Mouse (Mus musculus): ENCODE data around the gene Stag3.

Stag3 gene

DNA sequence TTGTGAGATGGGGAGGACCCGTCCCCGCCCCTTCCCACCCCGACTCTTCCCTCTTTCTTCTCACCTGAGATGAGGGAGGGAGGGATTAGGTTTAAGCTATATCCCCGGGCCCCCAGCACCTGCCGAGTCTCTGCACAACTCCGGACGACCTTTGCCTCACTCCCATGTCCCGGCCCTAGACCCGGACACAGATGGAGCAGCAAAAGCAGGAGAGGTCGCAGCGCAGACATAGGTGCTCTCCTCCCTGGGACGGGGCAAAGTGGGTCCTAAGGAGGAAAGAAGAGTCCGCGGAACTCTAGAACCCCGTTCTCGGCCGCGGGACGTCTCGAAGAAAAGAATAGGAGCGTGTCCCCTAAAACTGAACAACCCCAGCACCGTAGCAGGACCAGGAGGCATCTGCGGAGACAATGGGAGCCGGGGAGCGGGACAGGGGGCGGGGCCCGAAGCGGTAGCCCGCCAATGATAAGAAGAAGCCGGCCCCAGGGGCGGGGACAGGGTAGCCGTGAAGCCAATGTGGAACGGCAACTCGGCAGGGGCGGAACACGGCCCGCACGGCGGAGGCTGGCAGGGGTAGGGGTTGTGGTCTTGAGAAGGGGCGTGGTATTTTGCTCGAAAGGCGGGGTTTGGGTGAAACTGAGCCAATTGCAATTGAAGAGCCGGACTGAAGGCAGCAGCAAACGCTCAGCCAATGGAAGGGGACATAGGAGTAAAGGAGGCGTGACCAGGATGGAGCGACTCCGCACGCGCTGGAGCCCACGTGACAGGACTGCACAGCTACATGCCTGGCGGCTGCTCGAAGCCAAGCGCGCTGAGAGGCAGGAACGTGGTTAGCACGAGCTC is at the start of gene Stag3, which contains the start of the genes Gm43720 and Gpc2:
Gene Stag3, plus strand, starts transcription at position 656 of the 840 bp plus-strand sequence.
Gene Gm43720, minus strand, starts transcription at position 374 of the 840 bp plus-strand sequence.
Gene Gpc2, minus strand, starts transcription at position 421 of the 840 bp plus-strand sequence.
- no peak for DNase-seq (ENCODE audit: extremely low read depth, low read depth)

DNA sequence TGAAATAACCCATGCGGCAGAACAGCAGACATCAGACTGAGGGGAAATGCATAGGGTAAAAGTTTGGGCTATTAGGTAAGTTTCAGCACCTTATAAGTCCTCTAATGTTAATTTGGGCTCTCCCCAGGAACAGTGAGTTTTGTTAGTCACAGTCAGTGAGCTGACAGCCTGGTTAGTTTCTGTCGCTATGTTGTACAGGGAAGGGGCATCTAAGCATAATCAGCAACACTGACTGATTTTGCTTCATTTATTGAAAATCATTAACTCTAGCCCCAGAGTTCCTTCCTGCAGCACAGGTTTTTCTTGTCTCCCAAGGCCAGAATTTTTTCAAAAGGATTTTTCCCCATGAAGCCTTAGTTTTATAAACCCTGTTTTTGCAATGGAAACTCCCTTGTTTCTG is 46.3 kb upstream of the Stag3 start:
- no peak for DNase-seq (ENCODE audit: extremely low read depth, low read depth)

DNA sequence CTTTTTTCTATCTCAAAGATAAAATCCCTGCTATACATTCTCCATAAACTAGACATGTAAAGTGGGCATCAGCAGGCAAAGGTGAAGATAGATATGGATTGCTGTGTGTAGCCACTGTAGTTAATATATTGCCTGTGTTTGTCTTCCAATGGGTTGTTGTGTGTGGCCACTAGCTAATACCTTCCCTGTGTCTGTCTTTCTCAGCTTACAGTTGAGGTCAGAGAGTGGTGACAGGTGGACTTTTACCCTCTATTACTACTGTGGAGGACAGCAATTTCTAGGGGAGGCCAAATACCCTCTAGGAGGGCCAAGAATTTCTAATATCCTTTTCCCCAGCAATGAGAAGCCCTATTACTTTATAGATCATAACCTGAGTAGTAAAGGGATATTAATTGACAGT is 45.8 kb upstream of the Stag3 start:
- no peak for DNase-seq (ENCODE audit: extremely low read depth, low read depth)

DNA sequence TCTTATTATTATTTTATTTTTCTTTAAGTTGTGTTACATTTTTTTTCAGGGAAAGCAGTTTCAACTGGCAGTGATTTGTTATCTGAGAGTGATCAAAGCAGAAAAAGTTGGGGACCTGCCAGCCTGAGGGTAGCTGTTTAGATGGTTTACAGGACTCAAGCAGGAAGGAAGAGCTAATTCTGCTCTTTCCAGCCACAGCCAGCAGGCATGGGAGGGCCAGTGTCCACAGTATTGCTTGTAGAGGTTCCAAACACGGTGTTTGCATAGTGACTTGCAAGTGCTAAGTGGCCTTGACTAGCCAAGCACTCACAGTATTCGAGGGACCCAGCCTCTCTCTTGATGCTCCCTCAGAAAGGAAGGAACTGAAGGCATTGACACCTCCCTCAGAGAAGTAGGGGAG is 38.5 kb upstream of the Stag3 start:
- no peak for DNase-seq (ENCODE audit: extremely low read depth, low read depth)

DNA sequence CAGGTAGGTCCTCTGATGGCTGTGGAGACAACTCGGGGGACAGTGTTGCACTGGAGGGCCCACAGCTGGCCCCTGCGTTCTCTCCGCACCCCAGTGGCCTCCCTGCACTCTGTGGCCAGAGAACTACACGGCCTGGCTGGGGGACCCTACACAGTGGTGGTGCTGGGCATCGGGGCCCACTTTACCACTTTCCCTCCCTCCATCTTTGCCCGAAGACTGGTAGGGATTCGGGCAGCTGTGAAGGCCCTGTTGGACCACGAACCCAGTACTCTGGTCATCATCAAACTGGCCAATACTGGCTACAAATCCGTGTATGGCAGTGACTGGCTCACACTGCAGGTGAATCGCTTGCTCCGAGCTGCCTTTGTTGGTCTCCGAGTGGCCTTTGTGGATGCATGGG is 28.9 kb upstream of the Stag3 start:
- no peak for DNase-seq (ENCODE audit: extremely low read depth, low read depth)

DNA sequence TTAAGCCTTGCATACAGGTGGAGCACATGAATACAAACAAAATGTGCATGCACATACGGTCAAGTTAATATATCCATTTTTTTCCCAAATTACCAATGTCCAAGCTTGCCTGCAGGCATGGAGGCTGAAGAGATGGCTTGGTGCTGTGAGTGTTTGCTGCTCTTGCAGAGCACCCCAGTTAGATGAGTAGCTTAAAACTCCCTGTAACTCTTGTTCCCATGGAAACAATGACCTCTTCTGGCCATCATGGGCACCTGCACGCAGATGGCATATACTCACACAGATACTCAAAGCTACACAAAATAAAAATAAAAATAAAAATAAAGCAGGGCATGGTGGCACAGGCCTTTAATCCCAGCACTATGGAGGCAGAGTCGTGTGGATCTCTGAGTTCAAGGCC is 27.0 kb upstream of the Stag3 start:
- DNase-seq (ENCODE audit: extremely low read depth, low read depth) = no peak

DNA sequence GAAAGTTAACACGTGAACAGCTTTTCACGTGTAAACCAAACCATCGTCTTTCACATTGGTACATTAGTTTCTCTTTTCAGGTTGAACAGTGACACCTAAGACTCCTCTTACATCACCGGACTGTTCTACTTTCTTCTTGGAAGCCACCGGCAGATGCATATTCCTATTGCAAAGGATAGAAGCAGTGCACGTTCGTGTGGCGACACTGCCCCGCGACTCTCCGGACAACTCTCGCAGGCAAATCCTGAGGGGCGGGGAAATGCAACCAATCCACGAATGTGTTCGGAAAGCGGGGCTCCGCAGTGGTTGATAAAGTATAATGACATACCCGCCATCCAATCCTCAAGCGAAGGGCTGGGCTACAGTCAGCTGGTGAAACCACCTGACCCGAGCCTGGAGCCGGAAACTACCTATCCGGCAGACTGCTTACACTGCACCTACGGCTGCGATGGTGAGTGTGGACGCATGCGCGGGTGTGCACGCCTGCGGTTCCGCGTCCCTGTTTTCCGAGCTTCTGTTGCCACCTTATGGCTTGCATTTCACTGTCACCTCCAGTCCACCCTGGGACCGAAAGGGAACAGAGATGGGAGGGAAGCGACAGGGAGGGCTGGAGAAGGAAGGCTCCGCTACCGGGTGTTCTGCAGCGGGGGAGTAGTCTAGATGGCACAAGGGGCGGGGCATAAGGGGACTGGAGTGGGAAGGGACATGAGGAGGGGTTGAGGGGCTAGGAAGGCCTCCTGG is 24.5 kb upstream of the Stag3 start, which contains the start of gene Lamtor4:
Gene Lamtor4, plus strand, starts transcription at position 130 of the 741 bp plus-strand sequence.
- DNase-seq (ENCODE audit: extremely low read depth, low read depth) = peak; percentile 96

DNA sequence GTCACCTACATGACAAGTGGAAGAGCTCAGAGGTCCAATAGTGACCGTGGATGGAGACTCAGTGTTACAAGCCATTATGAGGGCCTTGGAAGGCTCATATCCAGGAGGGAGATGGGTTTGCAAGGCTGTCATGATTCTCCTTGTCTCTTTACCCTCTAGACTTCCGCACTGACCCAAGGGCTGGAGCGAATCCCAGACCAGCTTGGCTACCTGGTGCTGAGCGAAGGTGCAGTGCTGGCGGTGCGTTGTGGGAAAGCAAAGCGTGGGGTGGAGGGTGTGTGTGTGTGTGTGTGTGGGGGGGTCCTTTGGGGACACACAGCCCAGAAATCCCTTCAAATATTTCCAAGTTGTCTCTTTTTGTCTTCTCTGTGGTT is 24.0 kb upstream of the Stag3 start:
- DNase-seq (ENCODE audit: extremely low read depth, low read depth) = no peak

DNA sequence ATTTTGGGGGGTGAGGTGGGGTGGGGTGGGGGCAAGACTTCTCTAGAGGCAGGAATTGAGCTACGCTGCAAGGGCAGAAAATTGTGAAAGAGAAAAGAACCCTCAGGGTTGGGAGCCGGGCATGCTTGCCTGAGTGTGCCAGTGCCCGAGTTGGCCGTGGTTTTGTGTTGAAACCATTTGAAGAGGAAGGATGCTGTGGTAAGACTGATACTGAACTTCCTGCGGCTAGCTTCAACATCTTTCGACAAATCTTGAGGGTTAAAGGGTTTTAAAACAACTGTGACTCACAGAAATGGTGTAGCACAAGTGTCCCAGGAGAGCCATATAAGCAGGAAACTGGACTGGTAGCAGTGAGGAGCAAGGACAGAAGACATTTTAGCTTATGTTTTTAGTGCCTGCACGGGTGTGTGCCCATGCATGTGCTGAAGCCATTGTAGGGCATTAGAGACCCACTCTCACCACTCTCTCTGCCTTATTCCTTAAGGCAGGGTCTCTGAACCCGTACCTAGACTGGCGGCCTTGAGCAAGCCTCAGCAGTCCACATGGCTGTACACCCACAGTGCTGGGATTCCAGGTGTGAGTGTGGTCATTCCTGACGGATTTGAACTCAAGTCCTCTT is 23.0 kb upstream of the Stag3 start:
- DNase-seq (ENCODE audit: extremely low read depth, low read depth) = no peak

DNA sequence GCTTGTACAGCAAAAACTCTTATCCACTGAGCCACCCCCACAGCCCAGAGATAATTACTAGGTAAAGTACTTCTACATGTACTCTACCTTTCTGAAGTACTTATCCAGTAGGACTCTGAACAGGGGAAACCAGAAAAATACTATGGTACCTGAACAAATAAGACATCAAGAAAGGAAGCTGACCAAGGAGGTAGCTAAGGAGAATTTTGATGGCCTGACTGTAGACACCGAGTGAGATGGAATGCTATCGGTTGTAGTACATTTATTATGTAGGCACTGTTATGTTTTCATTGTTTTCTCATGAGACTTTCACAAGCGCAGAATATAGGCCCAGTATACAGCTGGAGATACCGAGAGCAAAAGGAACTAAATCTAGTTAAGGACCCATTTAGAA is 22.5 kb upstream of the Stag3 start:
- DNase-seq (ENCODE audit: extremely low read depth, low read depth) = no peak

DNA sequence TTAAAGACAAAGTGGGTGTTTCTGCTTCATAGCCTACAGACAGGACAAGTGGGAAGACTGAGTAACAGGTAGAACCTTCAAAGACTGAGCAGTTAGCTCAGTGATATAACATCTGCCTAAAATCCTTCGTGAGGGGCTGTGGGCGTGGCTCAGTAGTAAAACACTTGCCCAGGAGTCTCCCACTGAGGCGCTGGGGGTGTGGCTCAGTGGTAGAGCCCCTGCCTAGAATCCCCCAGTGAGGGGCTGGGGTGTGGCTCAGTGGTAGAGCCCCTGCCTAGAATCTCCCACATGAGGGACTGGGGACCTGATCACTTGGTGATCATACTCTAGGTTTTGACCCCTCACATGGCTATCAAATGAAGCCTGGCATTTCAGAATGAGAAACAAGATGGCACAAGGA is 22.0 kb upstream of the Stag3 start:
- no peak for DNase-seq (ENCODE audit: extremely low read depth, low read depth)

DNA sequence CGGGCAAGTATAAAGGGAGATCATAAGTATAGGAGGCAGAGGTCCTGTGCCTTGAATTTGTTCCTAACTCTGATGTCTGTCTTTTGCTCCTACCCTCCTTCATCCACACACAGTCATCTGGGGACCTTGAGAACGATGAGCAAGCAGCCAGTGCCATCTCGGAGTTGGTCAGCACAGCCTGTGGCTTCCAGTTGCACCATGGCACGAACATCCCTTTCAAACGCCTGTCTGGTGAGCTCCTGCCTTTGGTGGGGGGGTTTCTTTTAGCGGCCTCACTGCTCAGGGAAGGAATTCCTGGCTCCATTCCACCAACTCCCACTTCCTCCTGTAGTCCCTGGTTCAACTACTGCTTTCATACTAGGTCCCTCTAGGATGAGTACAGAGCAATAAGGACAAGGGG is 21.5 kb upstream of the Stag3 start:
- DNase-seq (ENCODE audit: extremely low read depth, low read depth) = no peak

DNA sequence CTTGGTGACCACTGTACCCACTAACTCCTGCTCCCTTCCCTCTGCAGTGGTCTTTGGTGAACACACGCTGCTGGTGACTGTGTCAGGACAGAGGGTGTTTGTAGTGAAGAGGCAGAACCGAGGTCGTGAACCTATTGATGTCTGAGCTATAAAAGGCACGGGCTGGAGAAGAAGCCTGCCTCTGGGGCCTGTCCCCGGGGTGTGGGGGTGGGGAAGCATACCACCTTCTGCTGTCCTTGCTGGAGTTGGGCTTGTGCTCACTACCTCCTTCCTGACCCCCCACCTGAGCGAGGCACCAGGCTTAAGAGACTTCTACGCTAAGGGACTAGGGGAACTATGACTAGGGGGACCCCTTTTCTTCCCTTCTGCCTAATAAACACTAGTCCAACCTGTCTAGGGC is 21.0 kb upstream of the Stag3 start:
- DNase-seq (ENCODE audit: extremely low read depth, low read depth) = no peak

DNA sequence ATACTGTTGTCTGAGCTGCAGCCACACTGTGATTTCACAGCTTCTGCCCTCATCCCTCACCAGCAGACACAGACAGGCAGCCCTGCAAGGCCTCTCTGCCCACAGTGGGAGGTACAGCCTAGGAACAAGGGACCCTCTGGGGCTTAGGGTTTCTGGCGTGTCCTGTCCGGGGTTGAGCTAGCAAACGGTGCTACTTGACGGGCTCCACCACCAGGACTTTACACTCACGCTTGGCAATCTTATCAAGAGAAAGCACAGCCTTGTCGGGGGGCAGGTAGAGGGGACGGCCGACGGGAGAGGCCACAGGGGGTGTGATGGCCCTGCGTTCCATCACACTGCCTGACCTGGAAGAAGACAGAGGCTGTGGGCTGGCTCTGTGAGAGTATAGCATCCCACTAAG is 20.0 kb upstream of the Stag3 start:
- no peak for DNase-seq (ENCODE audit: extremely low read depth, low read depth)

DNA sequence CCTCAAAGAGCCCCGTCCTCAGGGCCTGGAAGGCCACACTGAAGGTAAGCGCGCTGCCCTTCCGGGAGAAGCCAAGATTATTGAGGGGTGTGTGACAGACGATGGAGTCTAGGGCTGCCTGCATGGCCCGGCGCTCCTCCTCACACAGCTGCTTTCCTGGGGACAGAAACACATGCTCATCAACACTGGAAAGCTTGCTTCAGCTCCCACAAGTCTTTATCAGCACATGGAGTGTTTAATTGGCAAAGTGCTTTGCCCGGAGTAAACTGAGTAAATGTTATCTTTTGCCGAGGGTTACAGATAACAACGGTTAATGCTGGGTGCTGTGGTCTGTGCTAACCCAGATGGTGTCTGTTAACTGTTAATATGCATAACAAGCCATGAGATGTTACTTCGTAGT is 19.2 kb upstream of the Stag3 start:
- peak; percentile 65 for DNase-seq (ENCODE audit: extremely low read depth, low read depth)

DNA sequence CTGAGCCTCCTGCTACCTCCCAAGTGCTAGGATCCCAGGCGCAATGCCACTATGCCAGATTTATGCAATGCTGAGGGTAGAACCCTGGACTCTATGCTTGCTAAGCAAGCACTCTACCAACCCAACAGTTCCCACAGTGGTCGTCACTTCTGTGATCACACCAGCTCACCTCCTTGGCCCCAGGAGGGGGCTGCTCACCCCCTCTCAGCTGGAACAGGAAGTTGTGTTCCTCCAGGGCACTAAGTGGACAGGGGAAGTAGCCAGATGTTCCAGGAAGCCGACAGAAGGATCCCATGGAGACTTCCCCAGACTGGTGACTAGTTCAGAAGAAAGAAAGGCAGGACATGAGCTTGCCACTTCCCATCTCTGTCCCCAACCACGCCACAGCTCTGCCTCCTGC is 18.0 kb upstream of the Stag3 start:
- no peak for DNase-seq (ENCODE audit: extremely low read depth, low read depth)

DNA sequence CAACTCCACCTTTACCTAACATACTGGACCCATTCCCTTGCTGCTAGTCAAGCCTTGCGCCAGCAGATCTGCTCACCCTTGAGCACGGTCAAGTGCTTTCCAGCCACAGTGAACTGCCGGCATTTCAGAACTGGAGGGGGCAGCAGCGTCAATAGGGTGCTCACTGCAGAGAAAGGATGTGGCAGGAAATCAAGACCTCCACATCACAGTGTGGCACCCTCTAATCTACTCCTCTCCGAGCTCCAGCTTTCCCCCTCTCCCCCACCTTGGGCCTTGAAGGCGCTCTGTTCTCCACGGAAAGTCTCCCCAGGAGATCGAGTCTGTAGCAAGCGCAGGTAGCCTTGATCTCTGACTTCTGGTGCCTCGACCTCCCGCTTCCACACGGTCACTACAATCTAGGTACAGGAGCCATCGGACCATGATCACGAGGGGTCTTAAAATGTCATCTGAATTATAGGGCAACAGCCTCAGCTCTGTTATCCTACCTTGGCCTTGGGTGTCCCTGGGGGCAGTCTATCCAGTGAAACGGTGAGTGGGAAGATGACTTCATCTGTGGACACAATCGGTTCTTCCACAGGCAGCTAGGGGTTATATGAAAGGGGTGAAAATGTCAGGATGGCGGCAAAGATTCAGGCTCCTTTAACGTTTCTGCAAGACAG is 17.3 kb upstream of the Stag3 start:
- DNase-seq (ENCODE audit: extremely low read depth, low read depth) = no peak

DNA sequence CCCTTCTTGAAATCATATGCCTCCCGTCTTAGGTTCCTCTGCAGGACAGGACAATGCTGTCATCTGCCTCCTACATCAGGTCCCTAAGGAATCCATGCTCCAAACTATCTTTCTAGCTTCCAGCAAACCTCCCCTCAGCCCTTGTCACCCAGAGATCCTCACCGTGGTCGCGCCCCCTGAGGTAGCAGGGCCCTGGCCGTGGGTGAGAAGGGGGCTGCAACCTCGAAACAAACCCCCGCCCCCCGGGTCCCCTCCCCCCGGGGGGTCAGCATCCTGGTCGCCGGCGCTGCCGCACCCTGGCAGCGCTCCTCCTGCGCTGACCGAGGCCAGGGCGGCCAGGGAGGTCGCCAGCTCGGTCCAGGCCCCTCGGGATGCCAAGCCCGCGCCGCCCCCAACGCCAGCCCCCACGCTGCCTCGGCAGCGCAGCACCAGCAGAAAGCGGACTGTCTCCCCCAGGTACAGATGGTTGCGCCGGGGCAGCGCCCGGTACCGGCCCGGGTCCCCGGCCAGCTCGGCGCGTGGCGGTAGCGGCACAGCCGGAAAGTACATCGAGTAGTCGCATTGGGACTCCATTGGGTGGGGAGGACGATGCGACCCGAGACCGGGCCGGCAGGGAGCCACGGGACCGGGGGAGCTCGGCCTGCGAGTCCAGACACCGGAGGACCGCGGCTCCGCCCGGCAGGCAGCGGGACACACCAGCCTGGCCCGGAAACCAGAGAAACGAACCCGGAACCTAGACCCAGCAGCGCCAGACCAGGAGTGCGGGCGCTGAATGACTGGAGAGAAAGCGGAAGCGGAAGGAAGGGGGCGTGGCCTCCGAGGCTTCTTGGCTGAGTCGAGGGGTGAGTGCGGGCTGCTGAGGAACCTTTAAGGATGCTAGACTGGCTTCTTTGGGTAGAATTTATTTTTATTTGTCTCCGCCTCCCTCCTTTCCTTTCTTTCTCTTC is 16.5 kb upstream of the Stag3 start, which contains the start of gene BC037034:
Gene BC037034, minus strand, starts transcription at position 774 of the 947 bp plus-strand sequence.
- peak; percentile 85 for DNase-seq (ENCODE audit: extremely low read depth, low read depth)

DNA sequence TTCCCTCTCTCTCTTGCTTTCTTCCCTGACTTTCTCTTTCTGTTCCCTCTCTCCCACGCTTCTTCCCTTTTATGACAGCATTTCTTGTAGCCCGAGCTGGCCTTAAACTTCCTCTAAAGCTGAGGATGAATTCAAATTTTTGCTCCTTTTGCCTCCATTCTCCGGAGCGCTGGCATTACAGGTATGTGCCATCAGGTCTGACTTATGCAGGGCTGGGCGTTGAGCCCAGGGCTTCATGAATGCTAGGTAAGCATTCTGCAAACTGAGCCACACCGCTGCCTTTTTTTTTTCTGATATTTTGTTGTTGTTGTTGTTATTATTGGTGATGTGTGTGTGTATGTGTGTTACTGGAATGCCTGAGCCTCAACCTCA is 15.8 kb upstream of the Stag3 start:
- DNase-seq (ENCODE audit: extremely low read depth, low read depth) = no peak

DNA sequence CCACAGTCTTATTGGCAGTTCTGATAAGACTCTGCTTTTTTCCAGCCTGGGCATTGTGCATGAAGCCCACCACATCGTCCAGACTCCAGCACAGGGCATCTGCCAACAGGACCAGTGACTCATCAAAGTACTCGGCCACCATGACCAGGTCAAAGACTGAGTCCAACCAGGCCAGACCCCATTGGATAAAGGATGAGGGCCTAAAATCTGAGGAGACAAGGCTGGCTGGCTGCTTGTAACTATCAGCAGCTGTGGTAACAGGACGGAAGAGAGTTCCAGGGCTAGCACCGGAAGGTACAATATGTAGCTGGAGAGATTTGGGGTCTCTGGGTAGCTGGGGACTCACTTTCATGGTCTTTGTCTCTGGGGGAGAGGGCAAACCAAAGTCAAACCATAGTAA is 14.3 kb upstream of the Stag3 start:
- DNase-seq (ENCODE audit: extremely low read depth, low read depth) = no peak

All from MEL-GATA-1-ER (cell line).